Mouse (Mus musculus) heart, adult 2 months (tissue): Measurements from ENCODE around the gene Isoc2b. TPM values are rescaled to one million over a fixed set of nuclear protein-coding genes. Genes with fewer than 3 reads are reported as not detected.

Source experiments
- DNase-seq, 2 experiments: peaks; one replicate each; pipeline ENCODE4 v3.0.0; 2021
- H3K27ac ChIP-seq: fragments of 200-600 bp; 2 replicates; pipeline ENCODE4 v1.8.1; 2022
- H3K27me3 ChIP-seq: fragments of 200-500 bp; 2 replicates; pipeline ENCODE4 v1.6.1; 2012; ENCODE audit warnings: mild to moderate bottlenecking, low read length, inconsistent platforms, mixed read lengths; ENCODE audit not compliant: control insufficient read depth, insufficient read depth
- H3K36me3 ChIP-seq: fragments of 200-500 bp; 2 replicates; pipeline ENCODE4 v1.6.1; 2012; ENCODE audit warnings: low read length, inconsistent platforms; ENCODE audit not compliant: control insufficient read depth, insufficient read depth
- H3K4me1 ChIP-seq: fragments of 200-500 bp; 2 replicates; pipeline ENCODE4 v1.6.1; 2011; ENCODE audit warnings: low read length; ENCODE audit not compliant: control insufficient read depth, insufficient read depth
- H3K4me3 ChIP-seq: fragments of 200-600 bp; 2 replicates; pipeline ENCODE4 v1.8.1; 2022
- H3K79me2 ChIP-seq: fragments of 200-500 bp; replicated peaks from 2 replicates; pipeline ENCODE4 v1.6.1; 2012; ENCODE audit warnings: mild to moderate bottlenecking, inconsistent platforms, low read length, moderate library complexity, mixed read lengths; ENCODE audit not compliant: control insufficient read depth, insufficient read depth
- H3K9ac ChIP-seq: fragments of 200-500 bp; 2 replicates; pipeline ENCODE4 v1.6.1; 2012; ENCODE audit warnings: low read depth, mild to moderate bottlenecking, control low read depth, inconsistent platforms, low read length, mixed read lengths
- CTCF ChIP-seq: fragments of 200-600 bp; IDR thresholded peaks from 2 replicates; pipeline ENCODE4 v1.8.1; 2022; ENCODE audit warnings: antibody characterized with exemption, mild to moderate bottlenecking, moderate library complexity
- EP300 ChIP-seq: fragments of 200-500 bp; IDR thresholded peaks from 2 replicates; pipeline ENCODE4 v1.6.1; 2011; ENCODE audit warnings: low read depth, low read length, control low read depth; ENCODE audit not compliant: insufficient read depth
- POLR2A ChIP-seq: fragments of 200-500 bp; IDR thresholded peaks from 2 replicates; pipeline ENCODE4 v1.6.1; 2011; ENCODE audit warnings: mild to moderate bottlenecking, low read depth, low read length, control low read depth; ENCODE audit not compliant: insufficient read depth
- WGBS: fragments of 180-500 bp; shearing (Covaris S2); methylation state at CpG from one replicate; pipeline ENCODE4 v1.1.7; 2018; 5-methylcytosine and 5-hydroxymethylcytosine counted together
- intact Hi-C: fragments of 180-260 bp; cut with DNase I; formaldehyde crosslinking; loops from one replicate; pipeline ENCODE4 v1.15.1; 2025
- polyA plus RNA-seq: library from polyadenylated mRNA; depleted of rRNA; stranded (reverse); fragments of >200 nt; gene quantifications from 2 replicates; pipeline ENCODE4 v1.2.3, GENCODE M21; 2012
- total RNA-seq, 2 experiments: library from RNA; stranded (reverse); gene quantifications; 2 replicates each; pipeline ENCODE4 v1.2.3; 2021

Gene Isoc2b
- total and polyA plus RNA-seq, 3 experiments: 3.5 to 10.3 (median 3.8) TPM

DNA sequence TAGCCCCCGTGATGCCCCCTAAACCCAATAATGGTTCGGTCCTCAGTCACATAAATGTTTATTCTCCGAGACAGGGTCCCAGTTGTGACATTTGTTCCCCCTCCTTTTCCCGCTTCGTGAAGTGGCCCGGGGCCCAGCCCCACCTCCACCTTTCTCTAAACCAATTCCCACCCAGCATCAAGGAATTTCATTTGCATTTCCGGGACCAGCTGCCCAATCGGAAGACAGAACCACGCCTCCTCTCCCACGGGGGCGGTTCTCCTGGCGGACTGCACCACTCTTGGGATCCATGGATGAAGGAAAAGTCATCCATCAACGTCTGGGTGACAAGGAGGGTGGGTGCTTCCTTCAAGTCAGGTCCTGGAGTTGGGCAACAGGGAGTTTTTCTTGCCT is 25.1 kb downstream of the Isoc2b start:
- Histone ChIP-seq H3K27me3 (peaks cover 12% of the 10 kb centered on the region), H3K4me3 (no peak overlapping the region)
- no peak for DNase-seq

DNA sequence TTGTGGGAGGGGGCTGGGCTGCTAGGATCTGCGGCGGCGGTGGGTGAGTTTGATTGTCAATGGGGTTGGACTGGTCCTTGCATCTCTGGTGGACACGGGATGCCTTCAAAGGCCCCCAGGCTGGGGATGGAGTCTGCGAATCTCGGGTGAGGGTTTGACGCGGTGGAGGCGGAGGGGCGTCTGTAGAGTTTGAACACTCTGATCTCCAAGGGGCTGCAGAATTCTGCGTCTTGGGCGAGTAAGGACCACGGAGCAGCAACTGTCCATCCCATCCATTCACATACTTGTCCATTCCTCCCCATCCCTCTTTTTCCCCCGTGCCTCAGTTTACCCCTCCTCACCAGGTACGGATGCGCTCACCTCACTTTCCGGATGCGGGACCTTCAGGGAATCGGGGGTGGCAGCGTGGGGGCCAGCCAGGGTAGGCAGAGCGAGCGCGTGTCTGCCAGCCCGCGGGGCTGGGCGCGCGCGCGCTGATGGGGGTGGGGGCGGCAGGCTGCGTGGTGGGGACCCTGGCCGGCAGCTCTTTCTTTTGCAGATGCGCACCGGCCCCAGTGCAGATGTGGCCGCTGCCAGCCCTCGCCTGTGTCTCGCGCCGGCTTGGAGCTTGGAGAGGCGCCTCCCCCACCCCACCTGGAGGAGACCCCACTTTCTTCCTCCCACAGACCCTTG is 25.7 kb downstream of the Isoc2b start, which contains the start of gene Shisa7:
Shisa7 (minus strand) TSS at position 452 of the 672 bp plus-strand sequence.
- H3K79me2 ChIP-seq: no peaks in the 10 kb centered on the region
- H3K27me3 ChIP-seq: peaks cover 12% of the 10 kb centered on the region
- intact Hi-C loops: no loop called here
- H3K36me3 ChIP-seq: no peaks in the 10 kb centered on the region
- H3K4me3 ChIP-seq: no peak within 1 kb of the TSS
- no peak for DNase-seq
- no peak within 1 kb of the TSS for H3K27ac ChIP-seq
- WGBS: 3% methylated on average over 40 of the region's 41 CpGs
- no peak within 1 kb of the TSS for H3K9ac ChIP-seq
- H3K4me1 ChIP-seq: no peaks in the 10 kb centered on the region
- TF ChIP-seq EP300 (no peak), CTCF (no peak), POLR2A (no peak)

More for the DNA sequence above, 25.1 kb downstream of the Isoc2b start:
- no peak for TF ChIP-seq CTCF
- H3K4me1 ChIP-seq: no peaks in the 10 kb centered on the region
- no peaks in the 10 kb centered on the region for H3K36me3 ChIP-seq
- WGBS: 7% methylated on average over 13 of the region's 13 CpGs
- H3K27ac ChIP-seq: no peak overlapping the region
- intact Hi-C loops: no loop called here
- no peak overlapping the region for H3K9ac ChIP-seq
- no peaks in the 10 kb centered on the region for H3K79me2 ChIP-seq

DNA sequence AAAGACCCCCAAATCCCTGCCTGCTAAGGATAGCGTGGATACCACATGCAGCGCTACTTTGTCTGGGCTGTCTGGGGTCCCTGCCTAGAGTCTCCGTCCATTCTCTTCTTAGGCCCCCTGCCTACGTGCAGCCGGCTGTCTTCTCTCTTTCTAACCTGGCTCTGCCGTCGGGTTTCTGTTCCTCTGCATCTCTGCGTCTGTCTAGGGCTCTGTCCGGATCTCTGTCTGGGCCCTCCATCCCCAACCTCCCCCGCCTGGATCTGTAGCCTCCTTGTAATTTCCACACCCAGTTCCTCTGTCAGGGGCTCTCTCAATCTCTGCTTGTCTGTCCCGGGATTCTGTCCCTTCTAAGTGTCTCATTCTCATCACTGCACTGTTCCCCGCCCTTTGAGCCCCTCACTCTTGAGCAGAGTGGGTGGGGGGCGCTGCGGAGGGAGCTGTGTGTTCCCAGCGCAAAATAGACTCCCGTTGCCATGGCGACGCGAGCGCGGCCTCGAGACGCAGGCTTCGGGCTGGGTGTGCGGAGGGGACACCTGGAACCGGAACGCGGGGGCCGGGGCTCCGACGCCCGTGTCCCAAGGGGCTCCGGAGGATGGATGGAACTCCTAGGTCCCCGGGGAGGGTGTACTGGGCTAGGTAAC is 26.3 kb downstream of the Isoc2b start:
- Histone ChIP-seq H3K36me3 (no peaks in the 10 kb centered on the region), H3K4me3 (no peak overlapping the region), H3K9ac (no peak overlapping the region), H3K79me2 (no peaks in the 10 kb centered on the region), H3K27me3 (peaks cover 12% of the 10 kb centered on the region), H3K27ac (no peak overlapping the region), H3K4me1 (no peaks in the 10 kb centered on the region)
- DNase-seq: no peak
- TF ChIP-seq EP300 (no peak), CTCF (no peak), POLR2A (no peak)
- intact Hi-C loops: no loop called here
- WGBS: 1% methylated on average over 34 of the region's 34 CpGs

DNA sequence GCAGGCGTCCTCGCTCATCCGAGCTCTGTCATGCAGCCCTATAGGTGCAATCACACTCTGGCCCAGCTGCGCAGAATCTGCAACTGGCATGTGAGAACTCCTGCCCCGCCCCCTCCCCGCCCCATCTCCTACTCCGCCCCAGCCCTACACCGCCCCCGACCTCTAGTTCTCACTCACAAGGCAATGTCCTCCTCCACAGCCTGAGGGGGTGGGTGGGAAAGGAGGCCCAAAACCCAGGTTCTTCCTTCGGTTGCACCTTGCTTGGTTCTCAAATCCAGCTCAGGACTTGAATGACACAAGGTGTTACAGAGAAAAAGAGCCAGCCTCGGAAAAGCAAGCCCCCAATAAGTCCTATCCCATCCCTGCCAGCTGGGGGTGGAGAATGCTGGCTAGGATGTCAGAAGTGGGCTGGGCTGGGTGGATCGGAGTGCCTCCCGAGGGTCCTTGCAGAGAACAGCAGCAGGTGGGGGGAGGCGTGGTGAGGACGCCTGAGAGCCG is 27.4 kb downstream of the Isoc2b start:
- Histone ChIP-seq H3K27ac (no peak overlapping the region), H3K27me3 (peaks cover 13% of the 10 kb centered on the region), H3K36me3 (no peaks in the 10 kb centered on the region), H3K4me1 (no peaks in the 10 kb centered on the region), H3K9ac (no peak overlapping the region), H3K4me3 (no peak overlapping the region), H3K79me2 (no peaks in the 10 kb centered on the region)
- 2% methylated on average over 16 of the region's 16 CpGs for WGBS
- no peak for DNase-seq
- intact Hi-C loops: no loop called here
- TF ChIP-seq CTCF (no peak), POLR2A (no peak), EP300 (no peak)

DNA sequence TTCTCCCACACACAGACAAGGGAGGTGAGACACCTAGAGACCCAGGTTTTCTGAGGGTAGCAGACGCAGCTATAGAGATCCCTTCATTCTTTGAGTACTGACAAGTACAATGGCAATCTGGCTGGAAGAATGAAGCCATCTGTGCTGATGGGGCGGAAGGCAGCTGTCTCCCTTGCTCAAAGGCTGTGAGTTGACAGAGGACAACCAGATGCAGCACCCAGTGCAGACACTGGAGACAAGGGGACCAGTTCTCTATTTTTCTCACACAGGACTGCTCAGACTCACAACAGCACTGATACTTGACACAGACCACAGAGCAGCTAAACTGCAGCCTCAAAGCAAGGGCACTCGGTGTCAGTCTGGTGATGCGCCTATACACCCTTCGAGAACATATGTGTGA is 28.0 kb downstream of the Isoc2b start:
- Histone ChIP-seq H3K27me3 (peaks cover 14% of the 10 kb centered on the region), H3K4me3 (no peak overlapping the region)

DNA sequence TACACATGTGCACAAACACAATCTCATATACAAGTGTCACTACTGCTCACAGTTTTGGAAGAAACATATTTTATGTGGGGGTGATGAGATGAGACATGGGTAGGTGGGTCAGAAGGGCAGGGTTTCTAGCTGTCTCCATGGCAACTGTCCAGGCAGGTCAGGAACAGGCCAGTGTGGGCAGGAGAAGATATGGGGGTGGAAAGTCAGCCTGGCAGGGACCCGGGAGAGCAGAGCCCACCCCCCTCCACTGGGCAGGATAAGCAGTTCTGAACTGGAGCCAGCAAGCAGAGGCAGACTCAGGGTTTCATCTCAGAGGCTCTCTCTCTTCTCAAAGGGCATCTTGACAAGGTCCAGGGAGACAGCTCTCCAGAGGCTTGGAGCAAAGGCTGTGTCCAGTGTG is 32.4 kb downstream of the Isoc2b start:
- TF ChIP-seq POLR2A (no peak), EP300 (no peak), CTCF (no peak)
- no peak for DNase-seq
- WGBS: 0% methylated on average over 1 of the region's 1 CpGs
- H3K27ac ChIP-seq: no peak overlapping the region
- H3K79me2 ChIP-seq: no peaks in the 10 kb centered on the region
- no peak overlapping the region for H3K4me3 ChIP-seq
- no peaks in the 10 kb centered on the region for H3K4me1 ChIP-seq
- no peaks in the 10 kb centered on the region for H3K36me3 ChIP-seq
- no peak overlapping the region for H3K9ac ChIP-seq
- H3K27me3 ChIP-seq: peaks cover 10% of the 10 kb centered on the region
- intact Hi-C loops: no loop called here

More for the DNA sequence above, 28.0 kb downstream of the Isoc2b start:
- DNase-seq: no peak
- intact Hi-C loops: no loop called here
- Histone ChIP-seq H3K9ac (no peak overlapping the region), H3K4me1 (no peaks in the 10 kb centered on the region), H3K79me2 (no peaks in the 10 kb centered on the region), H3K36me3 (no peaks in the 10 kb centered on the region), H3K27ac (no peak overlapping the region)
- 59% methylated on average over 5 of the region's 5 CpGs for WGBS
- TF ChIP-seq CTCF (no peak), POLR2A (no peak)
